Comparison of ENCODE assay signal across 1 mouse cellular context in genomic region chrX:134275715-134276114, GRCm38 (mm10).
TF ChIP-seq lines count a peak whose summit lies in the region.

No protein-coding gene starts in this region.

TF ChIP-seq in MEL, 35 proteins besides CTCF, POLR2A, EP300 and RAD21:
- TF ChIP-seq BHLHE40 (IDR thresholded peaks at IDR 0.05; ENCODE audit: borderline replicate concordance, low read depth, low read length) (no peak), MAFK (IDR thresholded peaks at IDR 0.05; ENCODE audit: borderline replicate concordance, low read depth, low read length) (no peak), SIN3A (IDR thresholded peaks at IDR 0.05; ENCODE audit: low read length) (no peak), ELF1 (IDR thresholded peaks at IDR 0.05; ENCODE audit: low read depth, low read length) (no peak), POLR2AphosphoS2 (IDR thresholded peaks at IDR 0.05; ENCODE audit: low read length) (no peak), E2F4 (IDR thresholded peaks at IDR 0.05; ENCODE audit: borderline replicate concordance, low read depth, low read length) (no peak), GATA1 (IDR thresholded peaks at IDR 0.05; ENCODE audit: low read depth, low read length) (no peak), TBP (IDR thresholded peaks at IDR 0.05; ENCODE audit: low read depth, low read length) (no peak), MAX (IDR thresholded peaks at IDR 0.05; ENCODE audit: low read length) (no peak), HCFC1 (IDR thresholded peaks at IDR 0.05; ENCODE audit: low read depth, low read length) (no peak), GABPA (IDR thresholded peaks at IDR 0.05; ENCODE audit: low read depth, low read length) (no peak)
